Mouse (Mus musculus): ENCODE measurements around the gene D1Pas1. TPM values are rescaled to one million over a fixed set of nuclear protein-coding genes. Genes with fewer than 3 reads are reported as not detected.
A peak's percentile ranks its signal among the peaks of the same experiment; 100 is the strongest.

Gene D1Pas1
- polyA plus RNA-seq (2012; rRNA removed), result 68.2 and 77.4 TPM in 2 replicates

DNA sequence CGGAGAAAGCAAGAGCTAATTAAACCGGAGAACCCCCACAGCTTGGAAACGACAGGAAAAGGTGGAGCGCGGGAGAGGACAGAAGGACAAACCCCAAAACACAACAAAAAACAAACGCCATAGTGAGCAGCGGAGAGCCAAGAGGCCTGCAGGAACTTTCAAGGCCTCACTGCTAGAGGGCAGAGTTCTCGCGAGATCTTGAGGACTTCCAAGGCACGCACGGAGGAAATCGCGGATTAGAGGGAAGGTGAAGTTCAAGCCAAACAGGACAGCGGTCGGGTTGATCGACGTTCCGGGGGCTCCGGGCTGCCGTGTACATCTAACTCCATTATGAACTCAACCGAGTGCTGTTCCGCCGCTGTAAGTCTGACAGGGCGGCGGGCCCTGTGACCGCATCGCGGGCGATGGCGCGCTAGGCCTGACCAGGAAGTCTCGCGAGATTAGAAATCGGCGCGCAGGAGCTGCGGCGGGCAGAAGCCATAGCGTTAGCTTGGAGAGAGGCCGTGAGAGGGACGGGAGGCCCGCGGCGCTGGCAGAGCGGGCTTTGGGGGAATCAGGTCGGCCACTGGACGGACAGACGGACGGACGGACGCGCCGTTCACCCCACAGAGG lies at the start of gene D1Pas1:
D1Pas1 (plus strand) TSS at position 216 of the 612 bp plus-strand sequence.
- Histone ChIP-seq H3K27me3 (ENCODE audit: control insufficient read depth, insufficient read depth, low read length) (no peaks in the 10 kb centered on the region), H3K4me1 (ENCODE audit: control insufficient read depth, insufficient read depth, low read length) (0 out of 2 replicates have a peak, but pooled peaks cover 2% of the 10 kb centered on the region), H3K4me3 (ENCODE audit: control insufficient read depth, low read depth, low read length) (peak within 1 kb of the TSS; percentile 97), H3K27ac (ENCODE audit: control insufficient read depth, insufficient read depth, low read depth, low read length) (peak within 1 kb of the TSS; percentile 100), H3K36me3 (ENCODE audit: control insufficient read depth, insufficient read depth, low read length) (no peaks in the 10 kb centered on the region; the same call in 1 of the 2 replicates)
- TF ChIP-seq POLR2A (IDR thresholded peaks at IDR 0.05; ENCODE audit: control insufficient read depth, low read depth, low read length) (peak; percentile 81), CTCF (IDR thresholded peaks at IDR 0.05; ENCODE audit: control insufficient read depth, insufficient read depth, insufficient replicate concordance, low read depth, low read length) (no peak)

DNA sequence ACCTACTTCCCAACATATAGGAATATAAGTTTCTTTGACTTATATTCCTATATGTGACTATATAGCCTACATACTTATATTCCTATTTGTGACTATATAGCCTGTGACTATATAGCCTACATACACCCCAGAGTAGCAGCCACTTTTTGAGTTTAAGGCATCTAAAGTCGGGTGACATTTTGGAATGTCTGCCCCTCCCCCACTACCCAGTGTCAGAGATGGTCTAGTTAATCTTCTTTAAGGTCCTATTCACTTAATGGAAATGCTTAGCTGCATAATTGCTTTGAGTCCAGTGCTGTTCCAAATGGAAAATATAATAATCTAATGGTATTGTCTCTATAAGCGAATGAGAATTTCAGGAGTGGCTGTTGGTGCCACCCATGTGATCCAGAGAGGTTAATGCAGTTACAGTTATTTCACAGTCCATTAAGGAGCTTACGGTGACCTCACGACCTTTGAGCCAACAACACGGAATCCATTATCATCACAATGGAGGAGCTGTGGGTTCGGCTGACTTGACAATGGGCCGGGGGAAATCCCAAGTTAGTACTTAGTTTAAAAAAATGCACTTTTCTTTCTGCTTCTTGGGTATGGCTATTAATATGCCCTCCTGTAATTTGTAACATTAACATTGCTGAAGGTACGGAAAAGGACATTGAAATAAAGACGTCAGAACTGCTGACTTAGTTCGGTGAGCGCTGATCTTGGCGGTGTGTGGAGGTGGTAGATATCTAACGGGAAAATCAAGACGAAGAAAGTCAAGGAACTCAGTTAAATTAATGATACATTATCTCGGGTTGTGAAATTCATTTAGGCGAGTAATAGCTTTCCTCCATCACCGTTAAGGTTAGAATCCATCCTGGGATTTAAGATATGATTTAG lies 44.5 kb upstream of the D1Pas1 start:
- Histone ChIP-seq H3K4me3 (ENCODE audit: control insufficient read depth, low read depth, low read length) (no peak overlapping the region), H3K36me3 (ENCODE audit: control insufficient read depth, insufficient read depth, low read length) (no peaks in the 10 kb centered on the region), H3K4me1 (ENCODE audit: control insufficient read depth, insufficient read depth, low read length) (no peaks in the 10 kb centered on the region), H3K27me3 (ENCODE audit: control insufficient read depth, insufficient read depth, low read length) (no peaks in the 10 kb centered on the region), H3K27ac (ENCODE audit: control insufficient read depth, insufficient read depth, low read depth, low read length) (no peak overlapping the region)
- no peak for TF ChIP-seq CTCF (IDR thresholded peaks at IDR 0.05; ENCODE audit: control insufficient read depth, insufficient read depth, insufficient replicate concordance, low read depth, low read length)
- no peak for TF ChIP-seq POLR2A (IDR thresholded peaks at IDR 0.05; ENCODE audit: control insufficient read depth, low read depth, low read length)

DNA sequence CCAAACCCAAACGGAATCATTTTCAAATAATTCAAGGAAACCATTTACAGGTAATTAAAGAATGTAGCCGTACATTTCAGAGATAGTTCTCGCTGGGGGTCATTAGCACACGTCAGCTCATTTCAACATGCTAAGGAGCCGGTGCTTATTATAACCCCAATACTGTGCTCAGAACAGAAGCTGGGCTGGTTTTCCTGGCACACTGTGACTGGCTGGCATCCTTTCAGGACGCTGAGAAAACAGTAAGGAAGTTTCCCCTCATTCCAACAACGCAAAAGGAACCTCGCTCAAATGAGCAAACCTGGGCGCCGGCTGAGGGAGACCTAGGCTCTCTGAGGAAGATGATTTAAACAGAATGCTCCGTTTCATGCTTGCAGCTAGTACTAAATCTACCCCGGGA lies 43.2 kb upstream of the D1Pas1 start:
- Histone ChIP-seq H3K36me3 (ENCODE audit: control insufficient read depth, insufficient read depth, low read length) (no peaks in the 10 kb centered on the region), H3K4me3 (ENCODE audit: control insufficient read depth, low read depth, low read length) (peak overlapping the region; percentile 22), H3K27me3 (ENCODE audit: control insufficient read depth, insufficient read depth, low read length) (no peaks in the 10 kb centered on the region), H3K27ac (ENCODE audit: control insufficient read depth, insufficient read depth, low read depth, low read length) (no peak overlapping the region), H3K4me1 (ENCODE audit: control insufficient read depth, insufficient read depth, low read length) (no peaks in the 10 kb centered on the region)
- no peak for TF ChIP-seq CTCF (IDR thresholded peaks at IDR 0.05; ENCODE audit: control insufficient read depth, insufficient read depth, insufficient replicate concordance, low read depth, low read length)
- TF ChIP-seq POLR2A (IDR thresholded peaks at IDR 0.05; ENCODE audit: control insufficient read depth, low read depth, low read length), result no peak

DNA sequence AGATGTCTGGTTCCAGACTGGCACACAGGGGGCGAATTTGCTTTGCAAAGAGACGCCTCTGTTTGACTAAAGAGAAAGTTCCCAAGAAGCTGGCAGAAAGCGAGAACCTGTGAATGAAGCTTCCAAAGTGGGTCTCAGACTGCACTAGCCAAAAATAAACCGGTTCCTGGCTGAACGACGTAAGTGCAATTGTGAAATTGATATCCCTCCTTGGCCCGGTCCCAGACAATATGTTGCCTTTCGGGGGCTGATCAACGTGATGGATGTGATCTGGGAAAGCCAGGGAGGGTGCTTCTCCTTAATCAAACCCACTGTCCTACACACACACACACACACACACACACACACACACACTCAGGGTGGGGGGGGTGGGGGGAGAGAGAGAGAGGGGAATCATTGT lies 41.8 kb upstream of the D1Pas1 start:
- TF ChIP-seq CTCF (IDR thresholded peaks at IDR 0.05; ENCODE audit: control insufficient read depth, insufficient read depth, insufficient replicate concordance, low read depth, low read length) (no peak), POLR2A (IDR thresholded peaks at IDR 0.05; ENCODE audit: control insufficient read depth, low read depth, low read length) (no peak)
- peak overlapping the region; percentile 63 for H3K4me3 ChIP-seq (ENCODE audit: control insufficient read depth, low read depth, low read length)
- H3K36me3 ChIP-seq (ENCODE audit: control insufficient read depth, insufficient read depth, low read length), result no peaks in the 10 kb centered on the region
- H3K27ac ChIP-seq (ENCODE audit: control insufficient read depth, insufficient read depth, low read depth, low read length), result no peak overlapping the region
- no peaks in the 10 kb centered on the region for H3K4me1 ChIP-seq (ENCODE audit: control insufficient read depth, insufficient read depth, low read length)
- no peaks in the 10 kb centered on the region for H3K27me3 ChIP-seq (ENCODE audit: control insufficient read depth, insufficient read depth, low read length)

DNA sequence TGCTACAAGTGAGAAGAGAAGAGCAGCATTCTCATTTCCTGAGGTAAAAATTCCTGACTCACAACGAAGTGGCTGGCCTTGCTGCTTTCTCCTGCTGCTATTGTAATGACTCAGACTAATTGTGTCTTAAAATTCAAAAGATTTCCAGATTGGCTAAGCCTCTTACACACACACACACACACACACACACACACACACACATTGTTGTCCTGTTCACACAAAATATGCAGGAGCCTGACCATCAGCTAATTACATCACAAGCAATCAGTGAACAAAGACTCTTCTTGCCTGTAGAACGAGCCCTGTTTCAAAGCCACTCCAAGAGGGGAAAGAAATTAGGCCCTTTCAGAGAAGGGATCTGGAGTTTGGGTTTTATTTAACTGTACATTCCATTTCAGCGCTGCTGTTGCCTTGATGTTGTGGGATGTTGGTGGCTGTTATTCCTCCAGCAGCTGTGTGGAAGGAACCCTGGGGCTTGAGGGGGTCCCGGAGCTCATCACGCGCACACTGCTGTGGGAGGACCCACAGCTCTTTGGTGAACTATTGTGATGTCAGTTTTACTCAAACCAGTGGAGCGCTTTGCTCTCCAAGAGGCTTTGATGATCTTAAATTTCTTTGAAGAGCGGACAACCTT lies 40.8 kb upstream of the D1Pas1 start:
- Histone ChIP-seq H3K4me3 (ENCODE audit: control insufficient read depth, low read depth, low read length) (peak overlapping the region; percentile 89), H3K4me1 (ENCODE audit: control insufficient read depth, insufficient read depth, low read length) (no peaks in the 10 kb centered on the region), H3K27ac (ENCODE audit: control insufficient read depth, insufficient read depth, low read depth, low read length) (peak overlapping the region; percentile 74), H3K36me3 (ENCODE audit: control insufficient read depth, insufficient read depth, low read length) (no peaks in the 10 kb centered on the region), H3K27me3 (ENCODE audit: control insufficient read depth, insufficient read depth, low read length) (no peaks in the 10 kb centered on the region)
- peak; percentile 37; the same call in 1 of the 2 replicates for TF ChIP-seq POLR2A (IDR thresholded peaks at IDR 0.05; ENCODE audit: control insufficient read depth, low read depth, low read length)
- no peak for TF ChIP-seq CTCF (IDR thresholded peaks at IDR 0.05; ENCODE audit: control insufficient read depth, insufficient read depth, insufficient replicate concordance, low read depth, low read length)

DNA sequence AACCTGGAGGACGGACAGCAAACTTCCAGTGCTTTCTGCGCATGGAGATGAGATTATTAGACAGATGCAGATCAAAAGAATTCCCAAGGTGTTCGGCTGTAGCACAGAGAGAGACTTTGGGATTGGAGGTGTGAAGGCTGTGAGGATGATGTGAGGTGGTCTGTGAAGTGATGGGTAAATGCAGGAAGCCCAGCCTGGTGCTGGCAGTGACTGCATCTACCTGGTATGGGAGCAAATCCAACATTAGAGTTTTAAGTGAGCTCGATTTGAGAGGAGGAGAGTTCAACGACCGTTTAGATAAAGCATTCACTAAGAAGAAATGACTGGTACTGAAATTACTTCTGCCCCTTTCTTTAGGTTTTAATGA lies 40.3 kb upstream of the D1Pas1 start:
- Histone ChIP-seq H3K4me1 (ENCODE audit: control insufficient read depth, insufficient read depth, low read length) (no peaks in the 10 kb centered on the region), H3K27ac (ENCODE audit: control insufficient read depth, insufficient read depth, low read depth, low read length) (peak overlapping the region; percentile 74), H3K4me3 (ENCODE audit: control insufficient read depth, low read depth, low read length) (peak overlapping the region; percentile 89), H3K27me3 (ENCODE audit: control insufficient read depth, insufficient read depth, low read length) (no peaks in the 10 kb centered on the region), H3K36me3 (ENCODE audit: control insufficient read depth, insufficient read depth, low read length) (no peaks in the 10 kb centered on the region)
- TF ChIP-seq CTCF (IDR thresholded peaks at IDR 0.05; ENCODE audit: control insufficient read depth, insufficient read depth, insufficient replicate concordance, low read depth, low read length) (no peak), POLR2A (IDR thresholded peaks at IDR 0.05; ENCODE audit: control insufficient read depth, low read depth, low read length) (no peak)

DNA sequence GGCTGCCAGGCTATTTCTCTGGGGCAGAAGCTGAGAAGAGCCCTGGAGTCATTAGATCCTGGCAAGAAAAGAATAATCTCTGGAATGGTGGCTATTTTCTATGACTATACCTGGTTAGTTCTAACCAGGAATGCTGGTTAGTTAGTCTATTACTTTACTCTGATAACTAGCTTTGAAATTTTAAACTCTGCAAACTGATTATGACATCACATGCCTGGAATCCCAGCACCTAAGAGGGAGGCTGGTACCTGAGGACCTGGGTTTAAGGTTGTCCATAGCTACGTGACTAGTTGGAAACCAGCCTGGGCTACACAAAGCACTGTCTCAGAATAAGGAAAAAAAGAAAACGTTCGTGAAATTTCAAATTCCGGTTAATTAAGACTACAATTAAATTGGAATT lies 39.7 kb upstream of the D1Pas1 start:
- TF ChIP-seq POLR2A (IDR thresholded peaks at IDR 0.05; ENCODE audit: control insufficient read depth, low read depth, low read length) (no peak), CTCF (IDR thresholded peaks at IDR 0.05; ENCODE audit: control insufficient read depth, insufficient read depth, insufficient replicate concordance, low read depth, low read length) (no peak)
- H3K27me3 ChIP-seq (ENCODE audit: control insufficient read depth, insufficient read depth, low read length), result no peaks in the 10 kb centered on the region
- no peaks in the 10 kb centered on the region for H3K36me3 ChIP-seq (ENCODE audit: control insufficient read depth, insufficient read depth, low read length)
- H3K4me1 ChIP-seq (ENCODE audit: control insufficient read depth, insufficient read depth, low read length), result no peaks in the 10 kb centered on the region
- no peak overlapping the region for H3K27ac ChIP-seq (ENCODE audit: control insufficient read depth, insufficient read depth, low read depth, low read length)
- peak overlapping the region; percentile 50; the same call in 1 of the 2 replicates for H3K4me3 ChIP-seq (ENCODE audit: control insufficient read depth, low read depth, low read length)

Measured in testis, adult 2 months (tissue).